Mouse (Mus musculus): ENCODE measurements around the gene Mkrn3.

The Mkrn3 gene

DNA sequence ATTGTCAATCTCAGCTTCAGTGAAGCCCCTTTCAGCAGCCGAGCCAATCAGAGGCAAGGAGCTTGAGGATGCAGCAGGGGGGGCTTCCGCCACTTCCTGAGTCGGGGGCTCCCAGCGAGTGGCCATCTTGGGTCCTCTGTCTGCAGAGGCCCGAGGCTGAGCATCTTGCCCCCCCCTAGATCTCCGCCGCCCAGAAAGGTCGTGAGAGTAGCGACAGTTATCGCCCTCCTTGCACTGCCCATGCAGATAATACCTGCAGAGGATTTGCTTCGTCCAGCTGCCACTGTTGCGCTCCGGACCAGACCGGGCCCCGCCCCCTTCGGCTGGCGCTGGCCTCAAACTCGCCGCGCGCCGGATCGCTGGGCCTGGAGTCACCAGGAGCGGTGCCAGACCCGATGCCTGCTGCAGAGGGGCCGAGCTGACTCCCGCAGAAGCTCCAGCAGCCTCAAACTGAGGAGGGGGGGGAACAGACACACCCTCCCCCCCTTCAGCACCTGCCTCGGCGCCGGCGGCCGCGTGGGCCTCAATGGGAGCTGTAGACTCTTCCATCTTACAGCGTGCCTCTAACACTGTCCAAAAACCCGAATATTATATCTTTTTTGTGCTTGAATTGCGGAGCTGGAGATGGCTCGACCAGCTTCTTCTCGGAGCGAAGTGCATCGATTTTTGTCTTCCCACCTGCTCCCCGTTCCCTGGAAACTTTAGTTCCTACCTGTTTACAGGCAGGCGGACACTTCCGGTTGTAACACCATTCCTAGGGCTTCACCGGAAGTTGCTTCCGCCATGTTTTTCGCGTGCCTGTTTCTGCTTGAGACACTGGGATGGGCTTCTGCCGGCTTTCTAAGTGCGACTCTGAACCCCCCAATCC is at the start of gene Mkrn3:
TSS of gene Mkrn3 (minus strand) at position 647 of the 868 bp plus-strand sequence.
- in situ Hi-C loops (cut with MboI, MseI), result no loop called here

DNA sequence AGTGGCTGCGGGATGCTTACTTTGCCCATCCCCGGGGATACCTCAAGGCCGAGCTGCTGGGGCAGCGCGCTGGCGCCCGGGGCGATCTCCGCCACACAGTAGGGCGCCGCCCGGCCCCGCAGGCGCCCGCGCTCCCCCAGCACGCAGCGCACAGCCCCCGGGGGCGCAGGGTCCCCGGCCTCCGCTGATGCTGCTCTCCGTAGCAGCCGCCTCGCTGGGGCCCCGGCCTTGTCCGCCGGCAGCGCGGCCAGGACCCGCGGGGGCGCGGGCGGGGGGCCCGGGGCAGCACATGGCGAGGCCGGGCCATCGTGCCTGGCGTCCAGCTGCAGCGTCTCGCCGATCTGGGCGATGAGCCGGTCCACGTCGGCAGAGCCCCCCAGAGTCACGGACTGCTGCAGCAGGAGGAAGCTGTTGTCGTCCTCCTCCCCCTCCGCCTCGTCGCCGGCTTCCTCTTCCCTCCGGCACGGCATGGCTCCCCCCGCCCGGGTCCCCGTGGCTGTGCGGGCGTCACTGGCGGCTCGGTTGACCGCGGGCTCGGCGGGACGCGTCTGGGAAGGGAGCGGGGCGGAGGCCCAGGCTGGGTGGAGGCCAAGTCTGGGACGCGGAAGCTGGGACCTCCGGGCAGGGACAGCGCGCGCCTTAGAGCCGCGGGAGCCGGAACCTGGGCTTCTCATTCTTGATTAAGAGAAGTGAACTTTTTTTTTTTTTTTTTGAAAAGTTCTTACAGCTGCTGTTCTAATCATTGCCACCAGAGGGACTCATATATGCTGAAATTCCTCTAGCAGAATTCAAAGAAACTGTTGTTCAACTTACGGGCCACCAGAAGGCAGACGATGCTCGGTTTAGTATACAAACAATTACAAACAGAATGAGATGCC is 44.2 kb upstream of the Mkrn3 start, which contains the start of gene Peg12:
TSS of gene Peg12 (minus strand) at position 633 of the 878 bp plus-strand sequence.
- in situ Hi-C loops (cut with MboI, MseI), result no loop called here

DNA sequence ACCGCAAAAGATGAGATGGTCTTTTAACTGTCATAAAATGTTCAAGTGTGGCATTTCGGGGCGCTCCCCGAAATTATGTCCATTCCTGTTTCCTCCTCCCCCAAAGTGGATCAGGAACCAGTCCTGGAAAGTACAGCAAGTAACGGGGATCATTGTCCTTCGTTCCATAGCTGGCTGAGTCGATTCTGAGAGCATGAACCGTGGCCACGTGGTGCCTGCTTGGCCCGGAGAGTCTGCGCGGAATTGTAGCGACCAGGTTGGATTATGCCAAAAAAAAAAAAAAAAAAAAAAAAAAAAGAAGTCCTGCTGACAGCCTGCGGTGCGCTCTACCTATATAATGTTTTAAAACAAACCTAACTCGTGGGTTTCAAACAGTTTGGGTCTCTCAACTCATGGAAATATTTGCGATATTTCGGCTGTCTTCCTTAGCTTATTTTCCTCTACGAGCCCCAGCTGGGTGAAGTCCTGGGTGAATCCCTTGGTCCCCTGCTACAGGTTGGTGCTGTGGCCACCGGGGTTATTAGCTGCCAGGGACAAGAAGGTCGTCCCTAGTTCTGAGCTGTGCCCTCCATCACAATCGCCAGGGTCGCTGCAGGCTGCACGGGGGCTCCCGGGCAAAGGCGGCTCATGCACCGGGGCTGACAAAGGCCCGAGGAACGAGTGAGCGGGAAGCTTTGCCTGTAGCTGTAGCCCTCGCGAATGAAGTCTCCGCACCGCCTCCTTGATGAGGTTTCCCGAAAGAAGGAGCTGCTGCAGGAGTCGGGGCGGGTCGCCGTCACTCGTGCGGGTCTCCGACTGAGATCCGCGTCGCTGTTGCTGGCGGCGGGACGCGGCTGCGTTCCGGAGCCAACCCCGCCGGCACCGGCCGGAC is 43.3 kb upstream of the Mkrn3 start:
- in situ Hi-C loops (cut with MboI, MseI), result no loop called here

DNA sequence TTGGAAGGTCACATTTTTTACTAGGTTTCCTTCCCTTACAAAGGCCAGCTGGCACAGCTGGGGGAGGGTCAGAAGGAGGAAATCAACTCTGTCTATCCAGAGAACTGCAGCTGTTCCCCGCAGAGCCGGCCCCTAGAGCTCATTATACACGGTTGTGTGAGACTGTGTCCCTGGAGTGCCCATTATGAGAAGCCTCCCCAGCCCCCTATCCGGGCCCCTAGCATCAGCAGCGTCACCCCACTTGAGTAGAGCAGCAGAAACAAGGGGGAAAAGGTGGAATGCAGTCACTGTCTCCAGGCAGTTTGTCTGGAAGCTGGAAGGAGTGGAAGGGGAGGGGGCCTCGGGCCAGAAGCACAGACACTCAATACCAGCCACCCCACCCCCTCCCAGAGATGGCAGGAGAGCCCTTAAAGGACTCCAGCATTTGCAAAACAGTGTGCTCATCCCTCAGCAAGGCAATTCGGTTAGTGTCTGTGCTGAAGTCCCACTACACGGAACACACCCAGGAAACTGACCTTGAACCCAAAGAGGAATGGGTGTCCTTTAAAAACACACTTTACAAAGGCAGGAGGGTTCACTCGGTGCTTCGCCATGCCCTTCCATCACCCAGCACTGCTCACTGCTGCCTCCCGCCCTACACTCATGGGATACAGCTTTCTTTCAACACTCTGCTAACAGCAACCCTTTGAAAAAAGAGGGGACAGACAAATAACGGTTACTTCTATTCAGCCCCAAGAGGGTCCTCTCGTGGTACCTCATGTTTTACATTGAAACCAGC is 42.5 kb upstream of the Mkrn3 start:
- in situ Hi-C loops (cut with MboI, MseI), result no loop called here

DNA sequence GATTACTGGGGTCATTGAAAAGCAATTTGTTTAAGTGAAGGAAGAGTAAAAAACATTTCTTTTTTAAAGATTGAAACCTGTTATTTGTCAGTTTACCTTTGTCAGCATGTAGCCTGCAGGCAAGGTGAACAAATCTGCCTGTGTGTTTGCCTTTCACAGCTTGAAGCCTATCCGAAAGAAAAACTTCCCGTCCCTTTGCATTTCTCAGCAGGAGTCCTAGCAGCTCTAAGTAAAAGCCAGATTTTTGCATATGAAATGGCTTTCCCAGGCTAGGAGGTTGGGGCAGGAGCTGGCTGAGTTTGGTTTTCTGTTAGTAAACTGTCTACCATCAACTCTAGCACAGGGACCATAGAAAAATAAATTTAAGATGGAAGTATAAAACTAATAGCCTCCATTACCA is 32.4 kb upstream of the Mkrn3 start:
- in situ Hi-C loops (cut with MboI, MseI), result no loop called here

DNA sequence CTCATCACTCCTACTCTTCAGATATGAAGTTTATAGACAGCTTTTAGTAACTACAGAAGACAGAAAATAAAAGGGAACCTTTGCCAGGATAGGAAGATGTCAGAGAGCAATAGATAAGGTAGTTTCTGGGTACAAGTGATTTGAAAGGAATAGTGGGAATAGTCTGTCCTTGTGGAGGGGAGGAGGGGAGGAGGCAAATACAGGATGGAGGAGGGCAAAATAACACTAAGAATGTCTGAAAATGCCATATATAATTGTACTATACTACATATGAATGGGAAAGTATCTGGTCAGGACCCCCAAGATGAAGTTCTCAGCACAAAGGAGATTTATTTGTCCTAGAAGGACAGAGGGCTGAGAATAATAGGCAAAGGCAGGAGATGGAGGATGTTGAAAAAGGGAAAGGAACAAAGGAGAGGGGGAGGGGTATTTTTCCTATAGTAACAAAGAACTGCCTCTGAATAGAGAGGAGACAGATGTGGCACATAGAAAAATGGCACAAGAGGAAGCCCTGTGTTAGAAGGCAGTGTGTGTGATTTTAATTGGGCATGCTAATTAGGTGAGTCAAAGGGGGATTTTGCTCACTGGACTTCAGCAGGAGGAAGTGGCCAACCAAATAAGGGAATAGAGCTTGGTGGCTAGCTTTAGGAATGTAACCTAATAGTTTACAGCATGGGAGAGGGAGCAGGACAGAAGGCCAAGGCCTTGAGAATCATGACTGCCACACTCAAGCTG is 25.7 kb upstream of the Mkrn3 start:
- in situ Hi-C loops (cut with MboI, MseI), result no loop called here

DNA sequence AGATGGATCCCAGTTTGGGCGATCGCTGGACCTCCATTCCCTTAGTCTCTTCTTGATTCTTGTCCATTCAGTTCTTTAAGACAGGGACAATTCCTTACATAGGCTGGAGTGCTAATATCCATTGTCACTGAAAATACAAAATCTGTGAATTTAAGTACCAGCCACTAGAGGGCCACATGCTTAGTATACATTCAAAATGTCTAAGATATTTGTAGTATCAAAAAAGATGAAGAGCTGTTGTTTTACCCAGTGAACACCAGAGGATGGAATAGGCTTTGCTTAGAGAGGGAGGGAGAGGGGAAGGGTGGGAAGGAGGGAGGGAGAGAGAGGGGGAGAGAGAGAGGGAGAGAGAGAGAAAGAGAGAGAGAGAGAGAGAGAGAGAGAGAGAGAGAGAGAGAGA is 16.5 kb upstream of the Mkrn3 start:
- in situ Hi-C loops (cut with MboI, MseI), result no loop called here

DNA sequence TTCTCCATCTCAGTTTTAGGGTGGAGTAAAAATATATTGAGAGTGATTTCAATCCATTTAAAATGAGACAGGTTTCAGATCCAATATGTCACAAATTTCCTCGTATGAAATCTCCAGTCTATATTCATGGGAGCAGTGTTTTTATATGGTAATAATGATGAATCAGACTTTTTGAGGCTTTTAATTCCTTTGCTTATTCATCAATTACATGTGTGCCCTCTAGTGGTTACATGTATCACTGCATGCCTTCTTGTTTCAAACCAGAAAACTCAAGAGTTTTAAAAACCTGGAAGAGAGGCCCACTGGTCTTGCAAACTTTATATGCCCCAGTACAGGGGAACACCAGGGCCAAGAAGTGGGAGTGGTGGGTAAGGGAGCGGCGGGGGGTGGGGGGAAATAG is 13.3 kb upstream of the Mkrn3 start:
- in situ Hi-C loops (cut with MboI, MseI), result no loop called here

DNA sequence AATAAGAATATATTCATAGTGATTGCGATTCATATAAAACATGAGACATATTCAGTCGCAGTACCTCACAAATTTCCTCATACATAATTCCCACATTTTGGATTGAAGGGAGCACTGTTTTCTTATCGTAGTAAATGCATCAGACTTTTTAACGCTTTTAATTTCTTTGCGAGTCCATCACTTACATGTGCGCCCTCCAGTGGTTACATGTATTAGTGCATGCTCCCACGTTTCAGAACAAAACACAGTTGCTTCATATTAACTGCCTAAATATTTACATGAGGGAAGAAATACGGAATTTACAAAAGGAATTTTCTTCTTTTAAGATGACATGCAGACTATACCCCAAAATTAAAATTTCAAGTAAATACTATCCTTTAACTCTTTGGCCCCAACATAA is 8.4 kb upstream of the Mkrn3 start:
- in situ Hi-C loops (cut with MboI, MseI), result no loop called here

DNA sequence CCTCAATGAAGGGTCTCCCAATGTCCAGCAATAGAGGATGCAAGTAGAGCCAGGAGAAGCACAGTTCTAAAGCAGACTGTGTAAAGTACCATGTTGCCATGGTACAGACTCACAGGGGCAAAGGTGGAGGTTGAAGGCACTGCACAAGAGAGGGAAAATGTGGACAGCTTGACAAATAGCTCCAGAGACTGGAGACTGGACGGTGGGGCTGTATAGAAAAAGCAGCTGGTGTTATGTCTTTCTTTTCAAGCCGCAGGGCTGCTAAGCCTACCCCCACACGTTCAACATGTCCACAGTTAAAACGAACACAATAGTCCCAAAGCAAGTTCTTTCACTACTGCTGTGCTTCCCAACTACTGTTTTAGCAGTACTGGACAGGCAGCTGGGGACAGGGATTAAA is 3.3 kb upstream of the Mkrn3 start:
- in situ Hi-C loops (cut with MboI, MseI), result no loop called here

DNA sequence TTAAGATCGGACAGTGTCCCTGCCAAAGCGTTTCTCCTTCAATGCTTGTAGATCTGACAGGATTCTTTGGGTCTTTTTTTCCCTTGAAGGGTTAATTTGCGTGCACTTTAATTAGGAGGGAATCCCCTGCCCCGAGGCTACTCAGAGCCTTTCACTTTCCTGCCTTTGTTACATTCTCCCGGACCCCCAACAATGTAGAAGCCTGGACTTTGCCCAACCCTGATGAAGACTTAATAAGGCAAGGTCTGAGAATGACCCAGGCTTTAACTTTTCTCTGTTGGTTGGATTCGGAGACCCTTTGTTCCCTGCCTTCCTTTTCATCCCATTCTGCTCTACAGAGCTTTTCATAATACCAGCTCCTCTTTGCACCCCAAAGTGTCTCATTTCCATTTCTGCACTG is 627 bp upstream of the Mkrn3 start:
- in situ Hi-C loops (cut with MboI, MseI), result no loop called here

DNA sequence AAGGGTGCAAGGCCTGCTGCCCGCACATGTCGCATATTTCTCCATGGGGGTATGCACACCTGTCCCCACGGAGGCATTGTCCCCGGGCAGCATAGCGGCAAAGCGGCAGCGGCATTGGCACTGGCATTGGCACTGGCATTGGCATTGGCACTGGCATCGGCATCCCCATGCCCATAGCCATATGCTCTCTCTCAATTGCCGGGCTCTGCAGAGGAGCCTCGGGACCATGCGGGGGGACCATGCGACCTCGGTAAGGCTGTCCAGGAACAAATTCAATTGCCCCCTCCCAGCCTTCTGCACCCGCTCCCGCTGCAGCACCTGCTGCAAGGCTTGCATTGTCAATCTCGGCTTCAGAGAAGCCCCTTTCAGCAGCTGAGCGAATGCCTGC is 840 bp downstream of the Mkrn3 start:
- in situ Hi-C loops (cut with MboI, MseI), result no loop called here

DNA sequence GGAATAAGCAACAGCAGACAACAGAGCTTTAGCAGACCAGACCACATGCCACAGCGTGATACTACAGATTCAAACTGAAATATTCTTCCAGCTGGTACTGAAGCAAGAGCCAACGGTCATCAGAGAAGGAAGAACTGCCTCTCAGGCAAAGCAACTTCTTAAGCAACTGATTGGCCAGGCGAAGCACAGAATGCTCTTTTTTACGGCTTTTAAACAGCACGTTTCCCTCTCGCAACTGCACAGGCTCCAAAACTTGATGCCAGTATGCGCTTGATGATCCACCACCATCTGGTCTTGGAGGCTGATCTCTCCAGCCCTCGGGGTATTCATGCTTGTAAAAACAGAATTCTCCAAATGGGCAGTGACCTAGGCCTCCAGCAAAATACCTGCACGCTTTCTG is 1.6 kb downstream of the Mkrn3 start:
- in situ Hi-C loops (cut with MboI, MseI), result no loop called here

DNA sequence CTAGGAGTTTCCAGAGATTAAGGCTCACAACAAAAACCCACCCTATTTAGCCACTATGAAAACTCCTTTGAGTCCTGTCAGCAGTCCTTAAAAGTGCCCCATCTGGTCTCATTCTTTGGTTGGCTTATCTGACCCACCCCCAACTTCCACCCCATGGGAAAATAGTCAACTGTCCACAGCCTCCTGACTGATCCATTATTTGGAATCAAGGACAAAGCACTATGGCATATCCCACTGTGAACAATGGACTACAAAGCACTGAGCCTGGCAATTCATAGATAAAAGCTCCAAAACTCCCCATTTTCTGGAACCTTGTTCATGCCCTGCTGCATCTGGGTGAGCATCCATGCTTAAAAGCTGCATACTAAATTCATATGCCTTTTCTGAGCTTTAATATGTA is 3.8 kb downstream of the Mkrn3 start:
- in situ Hi-C loops (cut with MboI, MseI), result no loop called here

DNA sequence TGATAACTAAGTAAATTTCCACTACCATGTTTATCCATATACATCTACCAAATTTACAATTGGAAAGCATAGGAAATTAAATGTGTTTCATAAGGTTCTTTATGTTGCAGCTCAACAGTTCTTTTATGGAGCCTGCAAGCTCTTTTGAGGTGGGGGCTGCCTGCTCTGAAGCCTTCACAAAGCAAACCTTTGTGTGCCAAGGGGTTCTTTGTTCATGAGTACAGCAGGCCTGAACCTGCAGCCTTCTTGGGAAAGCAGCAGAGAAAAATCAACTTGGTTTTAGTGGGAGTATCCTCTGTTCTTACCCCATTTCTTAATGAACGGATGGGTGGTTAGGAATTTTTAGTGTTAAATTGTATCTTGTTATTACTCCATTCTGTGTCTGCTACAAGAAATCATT is 4.7 kb downstream of the Mkrn3 start:
- in situ Hi-C loops (cut with MboI, MseI), result no loop called here

DNA sequence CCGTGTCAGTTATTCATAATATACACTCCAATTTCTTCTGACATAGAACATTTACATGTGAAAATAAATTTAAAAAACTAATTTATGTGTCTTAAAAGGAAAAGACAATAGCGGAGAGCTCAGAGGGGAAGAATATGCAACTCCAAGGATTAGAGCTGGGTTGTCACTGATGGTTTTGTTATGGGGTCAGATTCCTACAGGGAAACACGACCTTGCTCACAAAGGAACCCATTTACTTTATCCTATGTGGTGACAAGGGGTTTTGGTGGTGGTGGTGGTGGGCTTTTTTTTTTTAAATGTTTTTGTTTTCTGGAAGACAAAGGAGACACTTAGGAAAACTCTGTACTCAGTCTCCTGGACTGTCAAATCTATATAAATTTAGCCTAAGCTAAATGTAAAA is 12.1 kb downstream of the Mkrn3 start:
- in situ Hi-C loops (cut with MboI, MseI), result no loop called here

DNA sequence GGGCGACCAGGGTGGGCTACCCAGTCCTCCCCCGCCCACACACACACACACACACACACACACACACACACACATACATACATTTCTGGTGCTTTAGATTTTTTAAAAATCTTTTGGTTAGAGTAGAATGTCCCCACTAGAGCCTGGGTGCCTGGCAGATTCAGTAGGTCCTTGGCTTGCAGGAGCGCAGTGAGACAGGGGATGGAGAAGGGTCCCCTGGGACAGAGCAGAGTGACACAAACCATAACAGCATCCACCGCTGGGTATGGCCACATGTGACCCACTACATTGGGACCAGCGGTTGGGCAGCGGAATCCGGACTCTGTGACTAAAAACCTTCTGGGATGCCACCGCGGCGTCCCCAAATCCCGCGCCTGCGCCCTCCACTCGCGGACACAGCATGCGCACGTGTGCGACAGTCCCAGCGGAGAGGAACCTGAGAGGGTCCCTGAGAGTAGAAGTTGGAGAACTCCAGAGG is 13.3 kb downstream of the Mkrn3 start:
- in situ Hi-C loops (cut with MboI, MseI), result no loop called here

DNA sequence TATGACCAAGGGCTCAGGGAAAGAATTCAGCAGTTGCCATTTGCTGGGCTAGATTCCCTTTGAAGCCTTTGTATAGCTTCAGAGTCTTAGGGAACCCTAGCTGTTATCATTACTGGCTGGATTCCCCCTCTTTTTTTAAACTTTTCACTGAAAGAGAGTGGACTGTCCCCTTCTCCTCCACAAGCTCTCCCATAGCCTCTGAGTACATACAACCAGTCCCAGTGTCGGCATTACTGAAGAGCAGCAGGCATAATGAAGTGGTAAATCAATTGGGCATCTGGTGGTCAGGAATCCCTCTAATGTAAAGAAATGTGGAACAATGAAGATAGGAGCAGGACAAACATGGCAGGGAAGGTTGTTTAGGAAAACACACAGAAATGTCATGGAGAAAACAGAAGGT is 27.7 kb downstream of the Mkrn3 start:
- in situ Hi-C loops (cut with MboI, MseI), result loop anchor here (10.0 kb wide), 1 partner anchor 1667 kb away; no protein-coding TSS in a partner anchor

DNA sequence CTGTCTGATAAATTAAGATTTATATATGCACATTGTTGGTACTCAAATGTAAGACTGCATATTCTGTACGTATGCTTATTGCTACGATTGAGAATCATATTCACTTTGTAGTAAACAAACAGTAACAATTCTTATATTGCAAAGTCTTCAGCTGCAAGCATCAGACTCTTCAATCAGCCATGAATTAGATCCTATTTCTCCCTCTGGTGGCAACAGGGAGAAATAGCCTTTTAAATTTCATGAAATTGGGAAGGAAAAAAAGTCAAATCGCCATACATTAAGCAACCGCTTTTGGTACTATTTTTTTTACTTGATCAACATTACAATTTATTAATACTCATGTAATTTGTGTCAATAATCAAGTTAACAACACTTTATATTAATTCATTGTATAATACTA is 31.6 kb downstream of the Mkrn3 start:
- in situ Hi-C loops (cut with MboI, MseI), result loop anchor here (10.0 kb wide), 1 partner anchor 1883 kb away; no protein-coding TSS in a partner anchor

DNA sequence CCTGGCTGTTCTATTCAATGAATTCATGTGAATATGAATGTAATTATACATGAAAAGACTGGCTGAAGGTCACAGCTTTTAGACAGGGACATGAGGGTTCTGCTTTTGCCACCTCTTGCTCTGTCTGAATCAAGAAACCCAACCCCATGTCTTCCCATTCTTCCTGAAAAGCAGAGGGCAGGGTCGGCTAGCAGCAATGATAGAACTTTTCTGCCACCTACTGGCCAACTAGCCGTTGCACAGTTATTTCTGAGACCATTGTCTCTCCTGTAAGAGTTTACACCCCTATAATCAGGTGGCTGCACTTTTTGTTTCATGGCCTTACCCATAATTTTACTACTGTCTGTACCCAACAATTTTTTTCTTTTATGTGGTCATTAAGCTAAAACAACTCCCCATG is 37.5 kb downstream of the Mkrn3 start:
- in situ Hi-C loops (cut with MboI, MseI), result loop anchor here (10.0 kb wide), 1 partner anchor 1878 kb away; no protein-coding TSS in a partner anchor
